Mouse (Mus musculus) urinary bladder, postnatal 4 days (tissue): ENCODE measurements around the gene Phox2b.

ENCODE experiments used
- DNase-seq, 2 experiments: peaks; one replicate each; pipeline ENCODE4 v3.0.0; 2021 to 2022; ENCODE audit warnings: low spot score in 2 of 2

Phox2b gene

DNA sequence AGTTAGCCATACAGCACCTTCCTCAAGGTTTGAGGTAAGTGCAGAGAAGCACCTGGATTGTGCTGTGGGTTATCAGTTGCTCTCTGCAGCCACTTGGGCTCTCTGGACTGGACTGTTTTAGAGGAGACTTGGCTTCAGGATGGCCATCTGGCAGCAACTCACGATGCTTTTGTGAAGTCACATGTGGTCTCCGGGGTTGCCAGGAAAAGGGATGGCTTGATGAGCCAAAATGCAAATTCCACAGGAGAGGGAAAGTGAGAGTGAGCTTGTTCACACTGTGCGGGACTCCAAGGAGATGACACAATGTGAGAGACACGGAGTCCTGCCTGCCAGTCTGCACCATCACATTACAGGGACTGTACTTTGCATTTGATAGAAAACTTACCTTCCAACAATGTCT is 7.3 kb downstream of the Phox2b start:
- DNase-seq = no peak

DNA sequence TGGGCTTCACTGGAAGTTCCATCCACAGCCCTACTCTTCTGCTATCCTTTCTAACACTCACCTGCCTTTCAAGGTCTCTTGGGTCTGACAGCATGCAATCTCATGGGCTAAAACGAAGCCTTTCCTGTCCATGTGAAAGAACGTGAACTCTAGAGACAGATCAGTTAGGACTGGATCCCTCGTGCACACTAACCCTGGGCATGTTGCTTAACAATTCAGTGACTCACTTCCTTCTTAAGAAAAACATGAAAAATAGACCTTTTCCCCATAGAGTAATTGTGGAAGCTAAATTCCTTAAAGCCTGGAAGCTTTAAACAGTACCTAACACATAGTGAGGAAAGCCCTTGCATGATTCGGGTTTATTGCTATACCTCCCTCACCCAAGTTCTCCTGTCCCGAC is 8.2 kb downstream of the Phox2b start:
- DNase-seq = no peak

DNA sequence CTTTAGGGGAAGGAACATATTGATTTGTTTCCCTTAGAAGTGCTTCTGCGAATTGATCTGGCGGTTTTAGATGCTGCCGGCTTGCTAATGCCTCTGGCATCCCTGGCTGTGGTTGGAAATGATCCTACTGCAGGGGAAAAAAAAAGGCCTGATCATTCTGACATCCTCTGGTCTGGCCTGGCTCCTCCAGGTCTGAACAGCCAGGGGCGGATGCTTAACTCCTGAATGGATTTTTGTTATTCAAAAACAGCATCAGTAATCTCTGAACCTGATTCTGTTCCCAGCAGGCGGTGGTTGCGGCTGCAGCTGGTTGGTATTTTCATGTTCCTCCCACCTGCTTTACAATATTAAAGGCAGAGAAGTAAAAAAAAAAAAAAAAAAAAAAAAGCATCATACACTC is 16.0 kb downstream of the Phox2b start:
- no peak for DNase-seq

DNA sequence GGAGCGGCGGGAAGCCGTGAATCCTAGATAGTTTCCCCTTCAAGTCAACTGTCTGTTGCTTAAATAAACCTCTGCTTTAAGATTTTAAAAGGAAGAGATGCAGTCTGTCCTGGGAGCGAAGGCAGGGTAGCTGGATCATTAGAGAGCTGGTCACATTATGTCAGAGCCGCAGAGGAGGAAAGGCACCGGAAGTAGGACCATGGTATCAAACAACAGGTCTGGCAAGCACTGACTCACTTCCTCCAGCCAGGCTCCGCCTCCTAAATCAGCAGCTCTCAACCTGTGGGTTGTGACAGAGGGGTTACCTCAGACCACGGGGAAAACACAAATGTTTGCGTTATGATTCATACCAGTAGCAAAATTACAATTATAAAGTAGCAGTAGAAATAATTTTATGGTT is 35.5 kb downstream of the Phox2b start:
- no peak for DNase-seq

DNA sequence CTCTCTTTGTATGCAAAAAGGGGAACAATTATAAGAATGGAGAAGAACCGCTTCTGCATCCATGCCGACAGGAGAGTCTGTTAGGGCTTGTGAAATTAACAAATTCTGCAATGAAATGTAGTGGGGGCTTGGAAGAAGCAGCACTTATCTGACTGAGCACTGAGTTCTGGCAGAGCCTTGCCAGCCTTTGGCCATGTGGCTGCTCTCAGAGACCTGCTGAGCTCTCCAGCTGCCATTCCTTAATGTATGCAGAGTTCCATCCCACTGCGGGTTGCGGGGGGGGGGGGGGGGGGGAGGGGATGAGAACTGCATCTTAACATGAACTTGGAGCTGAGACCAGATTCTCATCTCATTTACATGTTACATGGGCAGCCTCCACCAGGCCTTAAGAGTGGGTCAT is 38.6 kb downstream of the Phox2b start:
- no peak for DNase-seq

DNA sequence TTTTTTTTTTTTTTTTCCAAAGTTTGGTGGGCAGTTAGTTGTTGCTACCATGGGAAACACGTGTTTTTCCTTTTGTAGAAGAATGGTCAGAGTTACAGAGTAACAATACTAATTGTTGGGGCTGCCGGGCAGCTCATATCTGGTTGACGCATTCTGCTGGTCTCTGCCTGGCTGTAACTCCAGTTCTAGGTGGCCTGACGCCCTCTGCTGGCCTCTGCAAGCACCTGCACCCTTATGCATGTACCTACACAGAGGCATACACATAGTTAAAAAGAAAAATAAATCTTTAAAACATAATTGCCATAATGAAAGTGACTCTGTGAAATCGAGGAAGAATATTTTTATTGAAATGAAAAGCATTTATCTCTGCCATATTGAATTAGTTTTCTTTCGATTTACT is 41.3 kb downstream of the Phox2b start:
- no peak for DNase-seq

DNA sequence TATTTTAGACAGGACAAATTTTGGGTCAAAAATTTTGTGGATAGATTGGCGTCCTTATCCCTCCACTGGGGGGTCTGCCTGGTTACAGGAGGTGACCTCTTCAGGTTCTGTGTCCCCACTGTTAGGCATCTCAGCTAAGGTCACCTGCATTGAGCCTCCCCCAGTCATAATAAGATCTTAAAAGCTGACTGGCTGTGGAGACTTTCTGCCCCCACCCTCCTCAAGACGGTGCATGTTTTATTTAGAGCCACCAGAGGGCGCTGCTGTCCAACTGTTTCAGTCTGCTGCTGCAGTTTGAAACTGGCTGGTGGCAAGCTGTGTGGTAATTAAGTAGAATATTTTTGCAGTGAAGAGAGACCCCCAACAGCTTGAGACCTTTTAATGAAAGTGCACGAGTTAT is 51.1 kb downstream of the Phox2b start:
- no peak for DNase-seq
